Mouse (Mus musculus) liver, adult 2 months (tissue): ENCODE measurements at regions not wholly inside any gene's neighbourhood (a gene's known extent, or its start where the extent isn't known, plus 50 kb on each side); places are given as distances from the start of the nearest gene placed in this dataset.

Experiments used
- CTCF ChIP-seq: fragments of 200-500 bp; IDR thresholded peaks from 2 replicates; pipeline ENCODE4 v1.5.1; 2011; ENCODE audit warnings: low read depth, low read length, control low read depth
- POLR2A ChIP-seq: fragments of 200-500 bp; IDR thresholded peaks from 2 replicates; pipeline ENCODE4 v1.6.1; 2011; ENCODE audit warnings: low read length, control low read depth; ENCODE audit not compliant: insufficient read depth; ENCODE audit errors: extremely low read depth

GRCm38 (mm10) chr15:25019352-25019941 lies 394.1 kb downstream of the Basp1 start:
- TF ChIP-seq CTCF (no peak), POLR2A (no peak)
